Mouse (Mus musculus) retina, postnatal 7 days (tissue): ENCODE results near the gene Senp1.

ENCODE experiments used
- DNase-seq: peaks from one replicate; pipeline ENCODE4 v3.0.0-alpha.2; 2012; ENCODE audit warnings: low read depth, low spot score

Gene Senp1

GRCm38 (mm10) chr15:98002113-98002990 is 91.2 kb downstream of the Senp1 start:
- DNase-seq, result no peak

- no peak for DNase-seq
Measured at GRCm38 (mm10) chr15:98001321-98002112, 92.0 kb downstream of the Senp1 start.

GRCm38 (mm10) chr15:97999991-98000390 is 93.6 kb downstream of the Senp1 start:
- no peak for DNase-seq

GRCm38 (mm10) chr15:97999546-97999945 is 94.0 kb downstream of the Senp1 start:
- no peak for DNase-seq

GRCm38 (mm10) chr15:97996716-97997256 is 96.8 kb downstream of the Senp1 start:
- no peak for DNase-seq

GRCm38 (mm10) chr15:97992712-97993286 is 100.7 kb downstream of the Senp1 start:
- peak; percentile 84 for DNase-seq

- no peak for DNase-seq
Measured at GRCm38 (mm10) chr15:97992027-97992711, 101.4 kb downstream of the Senp1 start.

- DNase-seq, result no peak
Measured at GRCm38 (mm10) chr15:97991285-97991895, 102.2 kb downstream of the Senp1 start.

- DNase-seq, result no peak
Measured at GRCm38 (mm10) chr15:97990721-97991120, 102.8 kb downstream of the Senp1 start.

GRCm38 (mm10) chr15:97990124-97990523 is 103.4 kb downstream of the Senp1 start:
- no peak for DNase-seq

- no peak for DNase-seq
Measured at GRCm38 (mm10) chr15:97989544-97989943, 104.0 kb downstream of the Senp1 start.
